Mouse (Mus musculus) liver, postnatal 0 days (tissue): ENCODE data around the gene Wdr45b.

ENCODE experiments used
- CTCF ChIP-seq: sonication (generic); IDR thresholded peaks from 2 replicates; pipeline ENCODE4 v1.5.1; 2016; ENCODE audit warnings: antibody characterized with exemption, low read depth
- EP300 ChIP-seq: IDR thresholded peaks from 2 replicates; pipeline ENCODE4 v1.6.1; 2016; ENCODE audit warnings: antibody characterized with exemption, low read depth, mild to moderate bottlenecking

GRCm38 (mm10) chr11:121326681-121327080 is 27.6 kb downstream of the Wdr45b start:
- no peak for TF ChIP-seq CTCF
- TF ChIP-seq EP300, result no peak
